Mouse (Mus musculus): ENCODE measurements around the gene Ap3d1.

DNA sequence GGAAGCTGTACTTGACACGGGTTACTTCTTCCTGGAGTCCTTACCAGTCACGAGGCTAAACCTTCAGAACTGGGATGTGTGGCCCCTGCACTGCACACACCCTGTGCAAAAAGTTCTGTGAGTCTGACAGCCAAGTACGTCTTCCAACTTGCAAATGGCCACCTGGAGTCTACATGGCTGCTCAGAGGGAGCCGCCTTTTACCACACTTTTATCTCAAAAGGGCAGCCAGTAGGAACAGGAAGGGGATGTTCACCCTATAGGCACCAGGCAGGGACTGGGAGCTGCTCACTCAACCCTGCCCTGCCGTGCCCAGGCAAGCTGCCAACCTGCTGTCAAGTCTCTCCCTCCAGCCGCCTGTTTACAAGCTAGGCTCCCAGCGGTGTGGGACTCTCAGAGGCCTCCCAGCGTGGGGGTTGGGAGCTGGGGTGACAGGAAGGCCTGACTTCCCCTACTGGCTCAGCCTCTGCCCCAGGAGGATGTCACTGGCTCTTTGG, 64.1 kb downstream of the Ap3d1 start, which contains the start of gene Mknk2:
- TF ChIP-seq CTCF (IDR thresholded peaks at IDR 0.05; ENCODE audit: borderline replicate concordance, extremely low read depth, insufficient read depth, insufficient read length): no peak
- no peak for TF ChIP-seq POLR2A (IDR thresholded peaks at IDR 0.05; ENCODE audit: borderline replicate concordance, extremely low read depth, insufficient read depth, insufficient read length, poor library complexity, severe bottlenecking)
